Mouse (Mus musculus) hindbrain, embryonic 12.5 days (tissue): Measurements from ENCODE around the gene Clic5. TPM values are rescaled to one million over a fixed set of nuclear protein-coding genes. Genes with fewer than 3 reads are reported as not detected.

Experiments used
- ATAC-seq: fragments of 200-750 bp; cut with Nextera tagmentation; 2 replicates; pipeline ENCODE4 v1.8.0; 2017; ENCODE audit warnings: moderate TSS enrichment; ENCODE audit not compliant: low FRiP score
- H3K27ac ChIP-seq: fragments of 300-500 bp; sonication (generic); 2 replicates; pipeline ENCODE4 v1.5.1; 2016; ENCODE audit warnings: mild to moderate bottlenecking
- H3K27me3 ChIP-seq: fragments of 300-500 bp; sonication (generic); 2 replicates; pipeline ENCODE4 v1.6.1; 2016; ENCODE audit warnings: mild to moderate bottlenecking
- H3K36me3 ChIP-seq: fragments of 300-500 bp; sonication (generic); 2 replicates; pipeline ENCODE4 v1.6.1; 2016; ENCODE audit warnings: mild to moderate bottlenecking
- H3K4me1 ChIP-seq: fragments of 300-500 bp; sonication (generic); 2 replicates; pipeline ENCODE4 v1.6.1; 2016
- H3K4me2 ChIP-seq: fragments of 300-500 bp; sonication (generic); replicated peaks from 2 replicates; pipeline ENCODE4 v1.6.1; 2016; ENCODE audit warnings: mild to moderate bottlenecking
- H3K4me3 ChIP-seq: fragments of 300-500 bp; sonication (generic); 2 replicates; pipeline ENCODE4 v1.5.1; 2016; ENCODE audit warnings: mild to moderate bottlenecking
- H3K9ac ChIP-seq: fragments of 300-500 bp; sonication (generic); 2 replicates; pipeline ENCODE4 v1.6.1; 2016; ENCODE audit warnings: mild to moderate bottlenecking, moderate library complexity
- H3K9me3 ChIP-seq: fragments of 300-500 bp; sonication (generic); replicated peaks from 2 replicates; pipeline ENCODE4 v1.6.1; 2016; ENCODE audit warnings: mild to moderate bottlenecking
- WGBS: fragments of 180-500 bp; shearing (Covaris S2); methylation state at CpG from one replicate; pipeline ENCODE4 v1.1.7; 2016; 5-methylcytosine and 5-hydroxymethylcytosine counted together
- polyA plus RNA-seq: library from polyadenylated mRNA; unstranded; fragments of >200 nt; fragmentation: Nextera tagmentation; extraction: Ambion mirVana; gene quantifications from 2 replicates; pipeline ENCODE4 v1.2.1, GENCODE M21; 2016

Gene Clic5
- polyA plus RNA-seq, 1 experiment from 2014 or later = 0.50 TPM

DNA sequence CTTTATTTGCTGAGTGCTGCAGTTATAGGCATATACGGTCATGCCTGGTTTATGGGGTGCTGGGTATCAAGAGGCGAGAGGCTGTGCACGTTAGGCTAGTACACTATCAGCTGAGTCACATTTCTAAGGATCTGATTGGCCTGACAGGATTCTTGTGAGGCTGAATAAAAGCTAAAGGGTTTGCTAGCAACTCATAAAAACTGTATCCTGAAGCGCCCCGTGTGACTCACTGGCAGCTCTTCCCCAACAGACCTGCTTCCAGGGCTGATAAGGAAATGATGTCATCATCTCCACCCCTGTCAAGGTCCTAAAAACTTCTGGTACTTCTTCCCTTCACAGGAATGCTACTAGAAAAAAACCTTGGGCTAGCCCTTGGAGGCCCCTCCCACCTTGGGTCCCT lies 14.6 kb downstream of the Clic5 start:
- no peak overlapping the region for H3K9ac ChIP-seq
- H3K4me3 ChIP-seq = no peak overlapping the region
- H3K27ac ChIP-seq = no peak overlapping the region
- no peak overlapping the region for H3K4me2 ChIP-seq
- H3K4me1 ChIP-seq = no peaks in the 10 kb centered on the region
- H3K9me3 ChIP-seq = no peaks in the 10 kb centered on the region
- 92% methylated on average over 5 of the region's 5 CpGs for WGBS
- no peaks in the 10 kb centered on the region for H3K36me3 ChIP-seq
- no peak for ATAC-seq
- H3K27me3 ChIP-seq = no peaks in the 10 kb centered on the region

DNA sequence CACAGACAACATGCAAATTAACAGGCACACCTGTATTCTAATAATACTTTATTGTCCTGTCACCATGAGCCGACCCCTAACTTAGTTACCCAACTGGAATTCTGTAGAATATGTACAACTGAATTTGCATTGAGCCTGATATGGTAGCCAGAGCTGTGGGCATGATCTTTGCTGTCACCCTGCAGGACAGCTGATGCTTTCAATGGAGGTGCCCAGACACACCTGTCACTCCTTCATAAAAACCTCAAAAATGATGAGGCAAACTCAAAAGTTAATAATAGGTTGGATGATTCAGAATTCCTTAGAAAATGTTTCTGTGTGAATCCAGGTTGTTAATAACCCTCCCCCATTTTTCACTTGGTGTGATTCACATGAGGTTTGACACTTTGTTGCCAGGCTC lies 16.4 kb downstream of the Clic5 start:
- H3K4me1 ChIP-seq = no peaks in the 10 kb centered on the region
- H3K9ac ChIP-seq = no peak overlapping the region
- WGBS = 80% methylated on average over 1 of the region's 1 CpGs
- no peaks in the 10 kb centered on the region for H3K36me3 ChIP-seq
- H3K4me3 ChIP-seq = no peak overlapping the region
- ATAC-seq = no peak
- no peak overlapping the region for H3K4me2 ChIP-seq
- H3K27me3 ChIP-seq = no peaks in the 10 kb centered on the region
- no peak overlapping the region for H3K27ac ChIP-seq
- H3K9me3 ChIP-seq = no peaks in the 10 kb centered on the region; the same call in 1 of the 2 replicates

DNA sequence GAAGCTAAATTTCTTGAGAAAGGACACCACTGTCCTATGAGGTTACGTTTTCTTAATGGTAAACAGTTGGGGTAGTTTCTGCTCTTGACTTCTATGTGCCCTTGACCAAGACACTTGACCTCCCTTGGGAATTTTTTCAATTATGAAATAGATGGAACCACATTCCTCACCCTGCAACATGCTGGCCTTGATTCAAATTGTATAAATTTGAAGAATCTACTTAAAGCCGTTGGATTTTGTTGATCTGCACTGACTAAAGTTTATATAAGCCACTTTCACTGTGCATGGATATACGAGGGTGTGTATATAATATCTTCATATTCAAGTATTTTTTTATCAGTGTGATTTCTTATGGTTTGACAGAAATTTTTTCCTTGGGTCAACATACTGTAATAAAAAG lies 17.2 kb downstream of the Clic5 start:
- H3K4me2 ChIP-seq = no peak overlapping the region

DNA sequence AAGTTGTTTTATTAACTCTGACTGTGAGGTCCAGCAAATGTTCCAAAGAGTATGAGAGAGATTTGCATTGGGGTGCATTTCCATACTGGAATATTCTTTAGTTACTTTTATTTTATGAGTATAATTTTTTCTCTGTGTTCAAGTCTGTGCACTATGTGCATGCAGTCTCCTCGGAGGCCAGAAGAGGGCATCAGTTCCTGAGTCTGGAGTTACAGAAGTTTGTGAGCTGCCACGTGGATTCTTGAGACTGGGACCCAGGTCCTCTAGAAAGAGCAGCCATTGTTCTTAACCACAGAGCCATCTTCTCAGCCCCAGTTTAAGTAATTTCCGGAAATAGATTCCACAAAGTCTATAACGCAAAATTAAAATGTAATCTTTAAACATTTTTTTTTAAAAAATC lies 20.5 kb downstream of the Clic5 start:
- H3K27ac ChIP-seq = no peak overlapping the region
- no peak overlapping the region for H3K4me3 ChIP-seq
- H3K4me1 ChIP-seq = no peaks in the 10 kb centered on the region
- no peak overlapping the region for H3K9ac ChIP-seq
- ATAC-seq = no peak
- no peaks in the 10 kb centered on the region for H3K27me3 ChIP-seq
- WGBS = 79% methylated on average over 4 of the region's 4 CpGs
- no peak overlapping the region for H3K4me2 ChIP-seq
- no peaks in the 10 kb centered on the region for H3K36me3 ChIP-seq
- H3K9me3 ChIP-seq = no peaks in the 10 kb centered on the region; the same call in 1 of the 2 replicates

More for the DNA sequence above, 17.2 kb downstream of the Clic5 start:
- Histone ChIP-seq H3K4me1 (no peaks in the 10 kb centered on the region), H3K9me3 (no peaks in the 10 kb centered on the region; the same call in 1 of the 2 replicates), H3K36me3 (no peaks in the 10 kb centered on the region), H3K9ac (no peak overlapping the region), H3K27ac (no peak overlapping the region), H3K4me3 (no peak overlapping the region), H3K27me3 (no peaks in the 10 kb centered on the region)
- 85% methylated on average over 3 of the region's 3 CpGs for WGBS
- ATAC-seq = no peak

DNA sequence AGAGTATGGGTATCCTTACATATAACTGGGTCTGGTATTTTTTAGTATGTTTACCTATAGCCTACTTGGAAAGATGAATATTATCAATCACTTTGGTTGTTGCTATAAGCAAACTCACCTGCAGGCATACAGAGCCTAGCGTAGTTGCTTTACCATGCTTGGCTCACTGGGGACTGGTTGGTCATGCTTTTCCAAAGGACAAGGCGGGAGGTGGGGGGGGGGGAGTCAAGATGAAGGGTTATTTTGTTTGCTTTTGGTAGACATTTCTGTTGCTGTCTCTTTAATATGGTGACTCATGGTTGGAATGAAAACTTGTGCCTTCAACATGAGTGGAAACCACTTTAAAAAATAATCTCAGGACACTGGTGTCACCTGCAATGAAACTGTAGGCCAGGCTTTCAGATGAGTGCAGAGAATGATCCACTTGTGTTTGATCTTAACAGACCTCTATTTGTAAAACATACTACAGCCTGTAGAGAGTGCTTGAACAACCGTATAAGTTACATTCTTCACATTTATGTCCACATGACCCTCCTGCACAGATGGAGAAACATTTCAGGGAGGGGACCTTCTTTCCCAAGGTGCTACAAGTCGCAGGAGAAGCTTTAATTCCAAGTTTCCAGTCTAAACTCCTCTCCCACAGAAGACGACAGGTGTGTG lies 24.7 kb downstream of the Clic5 start:
- Histone ChIP-seq H3K36me3 (no peaks in the 10 kb centered on the region), H3K9me3 (no peaks in the 10 kb centered on the region; the same call in 1 of the 2 replicates), H3K4me3 (no peak overlapping the region), H3K4me1 (no peaks in the 10 kb centered on the region), H3K9ac (no peak overlapping the region), H3K27me3 (no peaks in the 10 kb centered on the region), H3K4me2 (no peak overlapping the region), H3K27ac (no peak overlapping the region)
- no peak for ATAC-seq
- WGBS = 87% methylated on average over 5 of the region's 5 CpGs

DNA sequence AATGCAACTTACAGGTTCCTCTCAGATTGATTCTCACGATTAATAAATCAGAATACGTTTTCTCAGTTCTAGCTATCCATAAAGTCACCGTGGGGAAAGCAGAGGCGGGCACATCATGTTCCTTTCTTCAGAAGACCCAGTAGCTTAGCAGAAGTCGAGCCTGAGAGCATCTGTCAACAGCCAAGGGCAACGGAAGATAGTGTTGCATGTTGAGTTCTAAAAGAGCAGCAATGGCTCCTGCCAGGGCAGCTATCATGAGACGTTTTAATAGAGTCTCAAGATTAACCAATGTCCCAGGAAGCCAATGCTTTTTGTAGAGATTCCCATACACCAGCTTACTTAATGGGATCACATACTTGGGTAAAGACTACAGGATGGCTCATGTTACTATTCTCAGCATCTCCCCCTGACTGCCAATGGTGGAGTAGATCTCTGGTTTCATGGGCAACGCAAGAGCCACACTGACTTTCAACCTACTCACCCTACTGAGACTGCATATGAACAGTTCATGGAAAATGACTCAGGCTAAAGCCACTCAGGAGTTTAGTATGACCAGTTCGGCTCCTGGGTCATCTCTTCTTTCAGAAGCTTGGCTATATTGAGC lies 26.9 kb downstream of the Clic5 start:
- 88% methylated on average over 9 of the region's 9 CpGs for WGBS
- no peaks in the 10 kb centered on the region for H3K9me3 ChIP-seq
- no peaks in the 10 kb centered on the region for H3K4me1 ChIP-seq
- no peaks in the 10 kb centered on the region for H3K36me3 ChIP-seq
- H3K4me2 ChIP-seq = no peak overlapping the region
- H3K4me3 ChIP-seq = no peak overlapping the region
- H3K27ac ChIP-seq = no peak overlapping the region
- no peak for ATAC-seq
- no peak overlapping the region for H3K9ac ChIP-seq
- H3K27me3 ChIP-seq = no peaks in the 10 kb centered on the region

DNA sequence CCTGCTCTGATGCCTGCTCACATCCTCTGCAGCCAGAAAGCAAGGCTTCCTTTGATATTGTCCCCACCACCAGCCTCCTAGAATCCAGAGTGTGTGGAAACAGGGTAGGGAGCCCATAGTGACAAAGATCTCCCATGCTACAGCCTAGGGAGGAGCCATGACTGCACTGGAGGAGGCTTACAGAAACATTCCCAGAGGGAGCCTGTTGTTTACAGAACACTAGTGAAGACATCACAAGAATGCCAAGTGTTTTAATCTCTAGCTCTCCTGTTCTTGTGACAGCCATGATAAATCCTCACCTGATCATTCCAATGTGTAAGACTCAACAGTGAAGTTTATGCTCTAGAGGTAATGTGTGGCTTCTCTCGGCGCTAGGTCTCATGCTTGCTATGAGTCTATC lies 28.8 kb downstream of the Clic5 start:
- H3K4me1 ChIP-seq = no peaks in the 10 kb centered on the region
- 88% methylated on average over 2 of the region's 2 CpGs for WGBS
- no peak overlapping the region for H3K27ac ChIP-seq
- H3K36me3 ChIP-seq = no peaks in the 10 kb centered on the region
- H3K27me3 ChIP-seq = no peaks in the 10 kb centered on the region
- H3K4me2 ChIP-seq = no peak overlapping the region
- H3K4me3 ChIP-seq = no peak overlapping the region
- no peak overlapping the region for H3K9ac ChIP-seq
- ATAC-seq = no peak
- H3K9me3 ChIP-seq = no peaks in the 10 kb centered on the region

DNA sequence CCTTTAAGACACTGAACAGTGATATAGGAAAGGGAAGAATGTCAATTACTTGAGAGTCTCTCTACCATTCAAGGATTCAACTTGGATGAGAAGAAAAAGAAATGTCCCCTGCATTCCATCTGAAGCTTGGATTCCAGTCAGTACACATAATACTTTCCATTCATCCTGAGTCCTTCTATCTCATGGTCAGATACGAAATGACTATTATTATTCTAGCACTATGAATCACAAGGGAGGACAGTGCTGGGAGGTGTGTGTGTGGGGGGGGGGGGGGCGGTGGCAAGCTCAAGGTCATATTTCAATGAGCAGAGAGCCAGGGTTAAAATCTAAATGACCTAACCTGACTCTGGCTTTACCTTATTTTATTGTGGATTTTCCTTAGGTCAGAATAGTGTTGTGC lies 31.6 kb downstream of the Clic5 start:
- Histone ChIP-seq H3K4me3 (no peak overlapping the region), H3K9ac (no peak overlapping the region), H3K36me3 (no peaks in the 10 kb centered on the region), H3K9me3 (no peaks in the 10 kb centered on the region), H3K4me2 (no peak overlapping the region), H3K4me1 (no peaks in the 10 kb centered on the region), H3K27ac (no peak overlapping the region), H3K27me3 (no peaks in the 10 kb centered on the region)
- no peak for ATAC-seq
- 79% methylated on average over 2 of the region's 2 CpGs for WGBS

DNA sequence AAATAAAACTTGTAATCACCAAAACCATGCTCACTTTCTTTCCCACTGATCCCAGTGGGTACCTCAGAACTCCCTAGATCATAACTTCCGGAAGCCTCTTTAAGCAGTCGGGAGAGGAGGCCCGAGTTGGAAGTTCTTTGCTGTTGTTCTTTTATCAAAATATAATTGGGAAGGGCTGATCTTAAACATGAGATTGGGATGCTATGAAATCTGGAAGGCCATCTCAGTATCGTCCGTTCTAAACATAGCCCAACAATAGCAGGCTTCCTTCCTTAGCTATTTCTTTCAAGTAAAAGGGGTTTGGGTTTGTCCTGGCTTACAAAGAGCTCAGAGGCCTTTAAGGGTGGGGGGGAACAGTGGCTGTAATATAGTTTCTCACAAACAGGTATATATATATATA lies 40.0 kb downstream of the Clic5 start:
- Histone ChIP-seq H3K4me1 (no peaks in the 10 kb centered on the region), H3K27ac (no peak overlapping the region), H3K36me3 (no peaks in the 10 kb centered on the region), H3K4me3 (no peak overlapping the region), H3K27me3 (no peaks in the 10 kb centered on the region), H3K4me2 (no peak overlapping the region), H3K9me3 (no peaks in the 10 kb centered on the region), H3K9ac (no peak overlapping the region)
- 93% methylated on average over 5 of the region's 5 CpGs for WGBS
- ATAC-seq = no peak

DNA sequence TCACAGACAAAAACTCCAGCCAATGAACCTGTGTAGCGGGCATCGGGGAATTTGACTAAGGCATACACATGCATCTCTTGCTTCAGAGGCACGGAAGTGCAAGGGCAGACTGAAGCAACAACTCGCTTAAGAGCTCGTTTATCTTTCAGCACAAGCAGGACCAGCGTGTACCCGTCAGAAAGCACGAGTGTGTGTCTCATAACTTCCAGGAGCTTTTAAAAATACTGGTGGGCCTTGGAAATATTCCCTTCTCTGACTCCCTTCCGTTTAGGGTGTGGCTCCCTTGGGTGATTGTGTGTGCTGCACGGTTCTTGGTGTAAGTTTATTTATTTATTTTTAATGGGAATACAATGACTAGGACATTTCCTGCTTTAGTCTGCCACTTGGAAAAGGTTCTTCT lies 41.7 kb downstream of the Clic5 start:
- Histone ChIP-seq H3K4me2 (no peak overlapping the region), H3K27ac (no peak overlapping the region), H3K36me3 (no peaks in the 10 kb centered on the region), H3K9me3 (no peaks in the 10 kb centered on the region), H3K9ac (no peak overlapping the region), H3K4me3 (no peak overlapping the region), H3K27me3 (no peaks in the 10 kb centered on the region), H3K4me1 (no peaks in the 10 kb centered on the region)
- ATAC-seq = no peak
- WGBS = 80% methylated on average over 10 of the region's 10 CpGs

DNA sequence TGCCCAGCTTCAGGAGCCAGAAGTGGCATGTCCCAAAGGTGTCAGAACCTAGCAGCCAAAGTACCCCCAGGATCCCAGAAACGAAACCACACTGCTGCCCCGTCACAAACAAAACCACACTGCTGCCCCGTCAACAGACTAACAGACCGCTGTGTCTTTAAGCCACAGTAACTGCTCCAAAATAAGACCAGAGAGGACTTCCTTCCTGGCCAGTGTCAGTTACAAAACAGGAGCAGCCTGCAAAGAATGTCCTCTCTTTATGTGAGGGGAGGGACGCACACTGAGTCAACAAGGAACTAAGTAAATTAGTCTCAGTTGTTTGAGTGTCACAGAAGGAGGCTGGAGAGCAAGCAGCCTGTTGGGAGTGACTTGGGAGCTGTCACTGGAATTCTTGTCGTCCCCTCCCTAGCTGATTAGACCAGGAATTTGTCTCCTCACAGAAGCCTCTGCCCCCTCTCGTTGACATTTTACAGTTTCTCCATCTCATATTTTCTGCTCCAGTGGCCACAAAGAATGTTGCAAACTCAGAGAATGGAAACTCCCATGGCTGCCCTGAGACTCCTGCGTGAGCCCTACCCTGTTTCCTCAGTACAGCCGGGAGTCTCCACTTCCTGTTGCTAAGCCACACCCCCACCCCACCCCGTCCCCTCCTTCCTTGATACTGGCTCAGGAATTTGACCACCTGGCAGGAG lies 50.8 kb downstream of the Clic5 start:
- H3K27ac ChIP-seq = peak overlapping the region; percentile 44; the same call in 1 of the 2 replicates
- WGBS = 19% methylated on average over 10 of the region's 10 CpGs
- no peak overlapping the region for H3K4me3 ChIP-seq
- H3K9ac ChIP-seq = no peak overlapping the region
- peaks cover 12% of the 10 kb centered on the region for H3K4me1 ChIP-seq
- no peaks in the 10 kb centered on the region for H3K27me3 ChIP-seq
- ATAC-seq = no peak
- 0 out of 2 replicates have a peak, but pooled peaks cover 3% of the 10 kb centered on the region for H3K9me3 ChIP-seq
- H3K36me3 ChIP-seq = no peaks in the 10 kb centered on the region
- peak overlapping the region; percentile 41 for H3K4me2 ChIP-seq

DNA sequence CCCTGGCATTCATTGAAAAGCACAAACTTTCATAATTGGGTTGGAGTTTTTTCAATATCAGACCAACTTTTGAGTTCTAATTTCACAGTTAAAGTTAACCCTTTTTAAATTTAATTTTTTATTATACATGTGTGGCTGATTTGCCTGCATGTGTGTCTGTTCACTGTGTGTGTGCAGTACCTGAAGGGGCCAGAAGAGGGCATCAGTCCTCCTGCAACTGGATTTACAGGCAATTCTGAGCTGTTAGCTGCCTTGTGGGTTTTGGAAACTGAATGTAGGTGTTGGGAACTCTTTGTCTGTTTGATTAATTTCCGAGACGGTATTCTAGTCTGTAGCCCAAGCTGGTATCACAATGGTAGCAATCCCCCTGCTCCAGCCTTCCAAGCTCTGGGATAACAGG lies 52.4 kb downstream of the Clic5 start:
- no peak overlapping the region for H3K4me2 ChIP-seq
- H3K9me3 ChIP-seq = 0 out of 2 replicates have a peak, but pooled peaks cover 3% of the 10 kb centered on the region
- no peak for ATAC-seq
- peaks cover 12% of the 10 kb centered on the region for H3K4me1 ChIP-seq
- no peak overlapping the region for H3K27ac ChIP-seq
- H3K36me3 ChIP-seq = no peaks in the 10 kb centered on the region
- H3K27me3 ChIP-seq = no peaks in the 10 kb centered on the region; the same call in 1 of the 2 replicates
- H3K4me3 ChIP-seq = no peak overlapping the region
- no peak overlapping the region for H3K9ac ChIP-seq
- 98% methylated on average over 2 of the region's 2 CpGs for WGBS
